Mouse (Mus musculus) MEL (cell line): ENCODE data around the gene Gm26938. TPM values are rescaled to one million over a fixed set of nuclear protein-coding genes. Genes with fewer than 3 reads are reported as not detected.

ENCODE experiments used
- DNase-seq: peaks from one replicate; pipeline ENCODE4 v3.0.0; 2011; ENCODE audit warnings: low read depth, low spot score
- H3K27ac ChIP-seq: 2 replicates; pipeline ENCODE4 v1.5.1; 2012; ENCODE audit warnings: low read depth, mild to moderate bottlenecking, control low read depth, low read length, moderate library complexity; ENCODE audit not compliant: control insufficient read depth
- H3K27me3 ChIP-seq, 2 experiments: fragments of 150-350 bp in 1 of 2; sonication (generic) in 1 of 2; 2 replicates each; pipeline ENCODE4 v1.6.1; 2012; ENCODE audit warnings: low read length in 2 of 2, mild to moderate bottlenecking in 2 of 2, improper control_type of control experiment in 1 of 2, moderate library complexity in 1 of 2; ENCODE audit not compliant: insufficient read depth in 2 of 2, control insufficient read depth in 1 of 2
- H3K36me3 ChIP-seq, 2 experiments: 2 replicates each; pipeline ENCODE4 v1.6.1; 2012 to 2014; ENCODE audit warnings: low read length in 2 of 2, improper control_type of control experiment in 1 of 2, inconsistent platforms in 1 of 2, mild to moderate bottlenecking in 1 of 2; ENCODE audit not compliant: insufficient read depth in 2 of 2, control insufficient read depth in 1 of 2
- H3K4me1 ChIP-seq, 2 experiments: fragments of 150-350 bp in 1 of 2; sonication (generic) in 1 of 2; 2 replicates each; pipeline ENCODE4 v1.6.1; 2012; ENCODE audit warnings: low read length in 2 of 2, improper control_type of control experiment in 1 of 2, mild to moderate bottlenecking in 1 of 2; ENCODE audit not compliant: insufficient read depth in 2 of 2, control insufficient read depth in 1 of 2
- H3K4me3 ChIP-seq, 2 experiments: fragments of 150-350 bp in 1 of 2; sonication (generic) in 1 of 2; 2 replicates each; pipeline ENCODE4 v1.5.1; 2012; ENCODE audit warnings: low read depth in 2 of 2, low read length in 2 of 2, mild to moderate bottlenecking in 2 of 2, moderate library complexity in 2 of 2, control low read depth in 1 of 2, improper control_type of control experiment in 1 of 2; ENCODE audit not compliant: control insufficient read depth in 1 of 2, insufficient read depth in 1 of 2
- H3K79me2 ChIP-seq: 2 replicates; pipeline ENCODE4 v1.6.1; 2012; ENCODE audit warnings: mild to moderate bottlenecking, low read length, moderate library complexity; ENCODE audit not compliant: control insufficient read depth, poor library complexity, insufficient read depth
- H3K9ac ChIP-seq: 2 replicates; pipeline ENCODE4 v1.6.1; 2012; ENCODE audit warnings: low read depth, mild to moderate bottlenecking, control low read depth, low read length, moderate library complexity; ENCODE audit not compliant: control insufficient read depth, poor library complexity, severe bottlenecking
- H3K9me3 ChIP-seq: fragments of 150-350 bp; sonication (generic); replicated peaks from 2 replicates; pipeline ENCODE4 v1.6.1; 2012; ENCODE audit warnings: mild to moderate bottlenecking, low read length, improper control_type of control experiment, moderate library complexity; ENCODE audit not compliant: insufficient read depth
- BHLHE40 ChIP-seq: IDR thresholded peaks from 2 replicates; pipeline ENCODE4 v1.6.1; 2012; ENCODE audit warnings: low read depth, mild to moderate bottlenecking, inconsistent platforms, low read length, improper control_type of control experiment, borderline replicate concordance
- CHD2 ChIP-seq: IDR thresholded peaks from 2 replicates; pipeline ENCODE4 v1.6.1; 2011; ENCODE audit warnings: low read length, improper control_type of control experiment
- CTCF ChIP-seq, 3 experiments: IDR thresholded peaks in 2 of 3; conservative IDR thresholded peaks in 1 of 3; 2 replicates each; pipeline ENCODE4 v1.5.1; 2011 to 2012; ENCODE audit warnings: low read length in 3 of 3, low read depth in 2 of 3, mild to moderate bottlenecking in 2 of 3, improper control_type of control experiment in 1 of 3, inconsistent platforms in 1 of 3, mixed read lengths in 1 of 3, moderate library complexity in 1 of 3; ENCODE audit not compliant: control insufficient read depth in 1 of 3, insufficient read depth in 1 of 3, poor library complexity in 1 of 3, severe bottlenecking in 1 of 3
- E2F4 ChIP-seq: IDR thresholded peaks from 2 replicates; pipeline ENCODE4 v1.6.1; 2011; ENCODE audit warnings: low read depth, low read length, improper control_type of control experiment, borderline replicate concordance
- ELF1 ChIP-seq: IDR thresholded peaks from 2 replicates; pipeline ENCODE4 v1.6.1; 2014; ENCODE audit warnings: low read depth, mild to moderate bottlenecking, inconsistent platforms, low read length, improper control_type of control experiment, moderate library complexity
- EP300 ChIP-seq, 2 experiments: IDR thresholded peaks; 2 replicates each; pipeline ENCODE4 v1.6.1; 2011; ENCODE audit warnings: improper control_type of control experiment in 2 of 2, low read length in 2 of 2, low read depth in 1 of 2, mild to moderate bottlenecking in 1 of 2
- ETS1 ChIP-seq: IDR thresholded peaks from 2 replicates; pipeline ENCODE4 v1.6.1; 2012; ENCODE audit warnings: low read depth, mild to moderate bottlenecking, inconsistent platforms, low read length, improper control_type of control experiment, moderate library complexity
- GABPA ChIP-seq: IDR thresholded peaks from 2 replicates; pipeline ENCODE4 v1.6.1; 2012; ENCODE audit warnings: low read depth, mild to moderate bottlenecking, inconsistent platforms, low read length, improper control_type of control experiment, moderate library complexity
- GATA1 ChIP-seq: IDR thresholded peaks from 2 replicates; pipeline ENCODE4 v1.6.1; 2011; ENCODE audit warnings: low read depth, low read length, improper control_type of control experiment
- HCFC1 ChIP-seq: IDR thresholded peaks from 2 replicates; pipeline ENCODE4 v1.6.1; 2012; ENCODE audit warnings: low read depth, mild to moderate bottlenecking, inconsistent platforms, low read length, improper control_type of control experiment, moderate library complexity
- JUND ChIP-seq: IDR thresholded peaks from 2 replicates; pipeline ENCODE4 v1.6.1; 2011; ENCODE audit warnings: low read depth, mild to moderate bottlenecking, improper control_type of control experiment, low read length
- KAT2A ChIP-seq: conservative IDR thresholded peaks from 2 replicates; pipeline ENCODE4 v1.6.1; 2012; ENCODE audit warnings: low read depth, low read length, improper control_type of control experiment, inconsistent platforms
- MAFK ChIP-seq: IDR thresholded peaks from 2 replicates; pipeline ENCODE4 v1.6.1; 2011; ENCODE audit warnings: low read depth, mild to moderate bottlenecking, low read length, improper control_type of control experiment, borderline replicate concordance
- MAX ChIP-seq: IDR thresholded peaks from 2 replicates; pipeline ENCODE4 v1.6.1; 2011; ENCODE audit warnings: low read length, improper control_type of control experiment
- MAZ ChIP-seq: IDR thresholded peaks from 2 replicates; pipeline ENCODE4 v1.6.1; 2012; ENCODE audit warnings: low read depth, mild to moderate bottlenecking, inconsistent platforms, low read length, improper control_type of control experiment
- MEF2A ChIP-seq: IDR thresholded peaks from 2 replicates; pipeline ENCODE4 v1.6.1; 2014; ENCODE audit warnings: low read depth, mild to moderate bottlenecking, inconsistent platforms, low read length, improper control_type of control experiment; ENCODE audit not compliant: poor library complexity, insufficient replicate concordance, severe bottlenecking; ENCODE audit errors: extremely low read depth
- MXI1 ChIP-seq: IDR thresholded peaks from 2 replicates; pipeline ENCODE4 v1.6.1; 2011; ENCODE audit warnings: mild to moderate bottlenecking, low read depth, low read length, improper control_type of control experiment
- MYB ChIP-seq: IDR thresholded peaks from 2 replicates; pipeline ENCODE4 v1.6.1; 2011; ENCODE audit warnings: mild to moderate bottlenecking, low read depth, low read length, improper control_type of control experiment
- MYC ChIP-seq: IDR thresholded peaks from 2 replicates; pipeline ENCODE4 v1.6.1; 2011; ENCODE audit warnings: low read depth, mild to moderate bottlenecking, low read length, improper control_type of control experiment, moderate library complexity
- NELFE ChIP-seq: IDR thresholded peaks from 2 replicates; pipeline ENCODE4 v1.6.1; 2011; ENCODE audit warnings: low read depth, low read length, improper control_type of control experiment
- NRF1 ChIP-seq: IDR thresholded peaks from 2 replicates; pipeline ENCODE4 v1.6.1; 2014; ENCODE audit warnings: low read depth, mild to moderate bottlenecking, inconsistent platforms, low read length, improper control_type of control experiment, moderate library complexity; ENCODE audit not compliant: poor library complexity, insufficient read depth, severe bottlenecking
- POLR2A ChIP-seq, 2 experiments: IDR thresholded peaks; 2 replicates each; pipeline ENCODE4 v1.6.1; 2011 to 2012; ENCODE audit warnings: low read length in 2 of 2, mild to moderate bottlenecking in 2 of 2, control low read depth in 1 of 2, improper control_type of control experiment in 1 of 2, low read depth in 1 of 2, moderate library complexity in 1 of 2; ENCODE audit not compliant: control insufficient read depth in 1 of 2, insufficient read depth in 1 of 2, poor library complexity in 1 of 2
- POLR2AphosphoS2 ChIP-seq: IDR thresholded peaks from 2 replicates; pipeline ENCODE4 v1.6.1; 2011; ENCODE audit warnings: low read length, improper control_type of control experiment
- POLR2AphosphoS5 ChIP-seq: IDR thresholded peaks from 2 replicates; pipeline ENCODE4 v1.6.1; 2012; ENCODE audit warnings: low read depth, borderline replicate concordance, mild to moderate bottlenecking, inconsistent platforms, low read length, moderate library complexity, mixed read lengths
- RAD21 ChIP-seq: IDR thresholded peaks from 2 replicates; pipeline ENCODE4 v1.6.1; 2011; ENCODE audit warnings: mild to moderate bottlenecking, low read depth, low read length, improper control_type of control experiment
- RCOR1 ChIP-seq: IDR thresholded peaks from 2 replicates; pipeline ENCODE4 v1.6.1; 2012; ENCODE audit warnings: low read depth, mild to moderate bottlenecking, inconsistent platforms, low read length, improper control_type of control experiment
- SIN3A ChIP-seq: IDR thresholded peaks from 2 replicates; pipeline ENCODE4 v1.6.1; 2012; ENCODE audit warnings: low read length, improper control_type of control experiment, inconsistent platforms
- SMC3 ChIP-seq: IDR thresholded peaks from 2 replicates; pipeline ENCODE4 v1.6.1; 2011; ENCODE audit warnings: low read depth, low read length, improper control_type of control experiment
- TAL1 ChIP-seq: IDR thresholded peaks from 2 replicates; pipeline ENCODE4 v1.6.1; 2012; ENCODE audit warnings: mild to moderate bottlenecking, inconsistent platforms, low read length, moderate library complexity, mixed read lengths
- TBP ChIP-seq: IDR thresholded peaks from 2 replicates; pipeline ENCODE4 v1.8.0; 2011; ENCODE audit warnings: low read depth, low read length, improper control_type of control experiment
- TCF12 ChIP-seq: IDR thresholded peaks from 2 replicates; pipeline ENCODE4 v1.6.1; 2014; ENCODE audit warnings: low read depth, mild to moderate bottlenecking, inconsistent platforms, low read length, improper control_type of control experiment, moderate library complexity
- UBTF ChIP-seq: IDR thresholded peaks from 2 replicates; pipeline ENCODE4 v1.6.1; 2012; ENCODE audit warnings: low read depth, mild to moderate bottlenecking, inconsistent platforms, low read length, improper control_type of control experiment, moderate library complexity, borderline replicate concordance; ENCODE audit not compliant: insufficient read depth
- USF1 ChIP-seq: IDR thresholded peaks from 2 replicates; pipeline ENCODE4 v1.6.1; 2014; ENCODE audit warnings: low read depth, mild to moderate bottlenecking, inconsistent platforms, low read length, improper control_type of control experiment, moderate library complexity
- ZC3H11A ChIP-seq: IDR thresholded peaks from 2 replicates; pipeline ENCODE4 v1.6.1; 2012; ENCODE audit warnings: low read depth, mild to moderate bottlenecking, inconsistent platforms, low read length, improper control_type of control experiment
- ZKSCAN1 ChIP-seq: IDR thresholded peaks from 2 replicates; pipeline ENCODE4 v1.6.1; 2012; ENCODE audit warnings: low read depth, mild to moderate bottlenecking, inconsistent platforms, low read length, improper control_type of control experiment, moderate library complexity
- ZMIZ1 ChIP-seq: IDR thresholded peaks from 2 replicates; pipeline ENCODE4 v1.6.1; 2012; ENCODE audit warnings: low read depth, mild to moderate bottlenecking, inconsistent platforms, low read length, improper control_type of control experiment, moderate library complexity
- ZNF384 ChIP-seq: IDR thresholded peaks from 2 replicates; pipeline ENCODE4 v1.6.1; 2012; ENCODE audit warnings: low read depth, mild to moderate bottlenecking, inconsistent platforms, low read length, improper control_type of control experiment
- polyA plus RNA-seq, 2 experiments: library from polyadenylated mRNA; stranded (reverse) in 1 of 2; unstranded in 1 of 2; fragments of >175 nt in 1 of 2; fragments of >200 nt in 1 of 2; gene quantifications; 2 replicates each; pipeline versions ENCODE4 v1.2.1 to v1.2.4; 2012; ENCODE audit warnings: low replicate concordance in 2 of 2, low read depth in 1 of 2; ENCODE audit not compliant: insufficient read length in 2 of 2, insufficient read depth in 1 of 2, missing spikeins in 1 of 2
- total RNA-seq: library from RNA; depleted of rRNA; stranded (reverse); fragments of 300-350 nt; gene quantifications from 2 replicates; pipeline ENCODE4 v1.2.3, GENCODE M21; 2012

The Gm26938 gene
- total and polyA plus RNA-seq, 3 experiments = 0.11 TPM; not detected in 2

- peak overlapping the region; percentile 31 to 52 for H3K4me3 ChIP-seq
- H3K36me3 ChIP-seq = peaks cover 0 to 20% of the 10 kb centered on the region in 2 experiments; a peak in 3 of 4 replicates
- H3K9me3 ChIP-seq = no peaks in the 10 kb centered on the region
- no peaks in the 10 kb centered on the region for H3K27me3 ChIP-seq
- H3K9ac ChIP-seq = peak overlapping the region; percentile 66
- H3K4me1 ChIP-seq = peaks cover 6 to 32% of the 10 kb centered on the region in 2 experiments
- DNase-seq = peak; percentile 96
- H3K27ac ChIP-seq = peak overlapping the region; percentile 99
- no peaks in the 10 kb centered on the region for H3K79me2 ChIP-seq
- TF ChIP-seq SIN3A = peak; percentile 95
- TF ChIP-seq ETS1 = peak; percentile 95
- no peak; the same call in 1 of the 2 replicates for TF ChIP-seq MAX
- no peak for TF ChIP-seq NRF1
- TF ChIP-seq HCFC1 = no peak; the same call in 1 of the 2 replicates
- TF ChIP-seq RAD21 = no peak; the same call in 1 of the 2 replicates
- TF ChIP-seq MAZ = peak; percentile 98
- TF ChIP-seq USF1 = 0 out of 2 replicates have a peak, but pooled peaks have one; percentile 32
- TF ChIP-seq SMC3 = no peak
- peak; percentile 59 for TF ChIP-seq TBP
- peak; percentile 51; the same call in 1 of the 2 replicates for TF ChIP-seq MYB
- TF ChIP-seq E2F4 = no peak
- peak; percentile 14; the same call in 1 of the 2 replicates for TF ChIP-seq MEF2A
- TF ChIP-seq TAL1 = peak; percentile 97
- TF ChIP-seq POLR2AphosphoS5 = no peak
- TF ChIP-seq ZNF384 = no peak
- no peak for TF ChIP-seq UBTF
- TF ChIP-seq ZC3H11A = no peak
- peak; percentile 83; the same call in 1 of the 2 replicates for TF ChIP-seq MAFK
- peak; percentile 99 for TF ChIP-seq EP300 (IDR thresholded peaks at IDR 0.05; ENCODE audit: low read depth in 1 of 2, low read length in 2 of 2)
- TF ChIP-seq JUND = peak; percentile 60
- peak; percentile 12; the same call in 1 of the 2 replicates for TF ChIP-seq ELF1
- TF ChIP-seq NELFE = peak; percentile 45; the same call in 1 of the 2 replicates
- TF ChIP-seq ZMIZ1 = peak; percentile 84
- peak; percentile 23 to 65; a peak in 1 of 4 replicates for TF ChIP-seq POLR2A (IDR thresholded peaks at IDR 0.05; ENCODE audit: control insufficient read depth in 1 of 2, insufficient read depth in 1 of 2, low read depth in 1 of 2, low read length in 2 of 2, poor library complexity in 1 of 2)
- peak; percentile 98 for TF ChIP-seq TCF12
- peak; percentile 68 for TF ChIP-seq BHLHE40
- peak; percentile 51; the same call in 1 of the 2 replicates for TF ChIP-seq CHD2
- TF ChIP-seq MXI1 = peak; percentile 78
- TF ChIP-seq GATA1 = peak; percentile 100
- TF ChIP-seq RCOR1 = peak; percentile 85; the same call in 1 of the 2 replicates
- TF ChIP-seq ZKSCAN1 = no peak
- TF ChIP-seq GABPA = no peak
- TF ChIP-seq KAT2A = no peak; the same call in 1 of the 2 replicates
- no peak; the same call in 1 of the 2 replicates for TF ChIP-seq MYC
- TF ChIP-seq POLR2AphosphoS2 = peak; percentile 53; the same call in 1 of the 2 replicates
- no peak for TF ChIP-seq CTCF (IDR thresholded peaks at IDR 0.05 in 2 of 3, conservative IDR thresholded peaks at IDR 0.05 in 1 of 3; ENCODE audit: control insufficient read depth in 1 of 3, insufficient read depth in 1 of 3, low read depth in 2 of 3, low read length in 3 of 3, poor library complexity in 1 of 3, severe bottlenecking in 1 of 3)
Measured at GRCm38 (mm10) chr5:139804107-139804551, 22.1 kb downstream of the Gm26938 start.
